Mouse (Mus musculus): ENCODE measurements at regions not wholly inside any gene's neighbourhood (a gene's known extent, or its start where the extent isn't known, plus 50 kb on each side); places are given as distances from the start of the nearest gene placed in this dataset.
"Not testable (repeated sequence)": the region's sequence is repeated elsewhere in the genome, so short reads cannot be mapped to it uniquely, and the experiment has no call there.

DNA sequence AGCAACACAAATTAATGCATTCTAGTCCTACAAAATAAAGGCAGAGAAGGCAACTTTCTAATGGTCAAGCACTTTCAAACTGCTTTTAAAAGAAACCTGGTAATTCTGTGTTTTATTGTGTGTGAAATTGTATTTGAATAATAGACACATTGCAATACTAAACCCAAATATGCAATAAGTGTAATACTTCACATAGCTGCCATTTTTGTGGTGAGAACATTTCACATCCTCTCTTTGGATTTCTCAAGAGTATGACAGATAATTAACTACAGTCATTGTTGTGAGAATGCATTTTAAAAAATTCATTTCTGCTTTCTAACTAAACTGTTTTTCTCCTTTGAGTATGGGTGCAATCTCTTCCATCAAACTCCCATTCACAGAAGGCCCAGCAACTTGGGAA lies 256.4 kb downstream of the Sema3d start:
- no peak for DNase-seq (ENCODE audit: extremely low spot score, low spot score)

DNA sequence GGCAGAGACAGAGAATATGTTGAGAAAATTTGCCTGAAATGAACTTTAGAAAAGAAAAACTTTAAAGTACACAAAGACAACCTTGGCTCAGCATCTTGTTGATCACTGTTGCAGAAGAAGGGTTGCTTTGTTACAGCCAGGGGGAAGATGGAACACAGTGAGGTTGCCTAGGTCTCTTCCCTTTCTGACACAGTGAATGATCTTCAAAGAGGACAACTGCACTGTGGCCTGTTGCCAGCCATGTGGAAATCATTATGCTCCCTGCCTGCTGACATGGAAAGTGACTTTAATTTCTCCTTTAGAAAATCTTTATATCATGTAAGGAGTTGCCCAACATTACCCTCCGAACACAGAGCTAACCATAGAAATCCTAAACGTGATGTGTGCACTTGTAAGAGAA lies 263.1 kb downstream of the Sema3d start:
- DNase-seq (ENCODE audit: extremely low spot score, low spot score), result no peak

DNA sequence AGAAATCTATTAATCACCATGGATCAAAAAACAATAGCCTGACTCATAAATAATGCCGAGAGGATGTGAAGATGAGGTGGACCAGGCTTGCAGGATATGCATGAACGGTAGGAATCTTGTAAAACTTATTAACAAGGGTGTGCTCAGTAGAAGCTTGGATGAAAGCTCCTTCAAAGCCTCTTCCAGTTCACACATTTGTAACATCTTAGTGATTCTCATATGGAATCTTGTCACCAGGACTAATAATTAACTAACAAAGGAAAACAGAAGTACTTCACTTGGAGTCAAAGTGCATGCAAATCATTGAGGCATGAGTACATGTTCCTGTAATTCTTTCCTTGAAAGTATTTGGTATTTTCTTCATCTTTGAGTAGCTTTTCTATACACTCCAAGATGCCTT lies 290.5 kb downstream of the Sema3d start:
- DNase-seq (ENCODE audit: extremely low spot score, low spot score), result no peak

DNA sequence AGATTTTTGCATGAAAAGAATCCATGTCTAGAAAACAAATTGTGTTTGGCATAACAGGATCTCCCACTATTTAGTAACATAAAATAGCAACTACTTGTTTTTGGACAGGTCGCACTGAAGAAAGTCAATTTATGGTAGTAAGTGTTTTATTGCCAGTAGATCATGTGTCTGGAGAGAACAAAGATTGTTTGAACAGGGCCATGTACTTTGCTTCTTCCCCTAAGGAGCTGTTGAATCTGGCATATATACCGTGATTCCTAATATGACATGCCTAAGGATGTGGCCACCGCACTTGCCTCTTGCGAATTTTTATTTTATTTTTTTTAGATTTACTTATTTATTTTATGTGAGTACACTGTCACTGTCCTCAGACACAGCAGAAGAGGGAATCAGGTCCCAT lies 290.9 kb downstream of the Sema3d start:
- no peak for DNase-seq (ENCODE audit: extremely low spot score, low spot score)

DNA sequence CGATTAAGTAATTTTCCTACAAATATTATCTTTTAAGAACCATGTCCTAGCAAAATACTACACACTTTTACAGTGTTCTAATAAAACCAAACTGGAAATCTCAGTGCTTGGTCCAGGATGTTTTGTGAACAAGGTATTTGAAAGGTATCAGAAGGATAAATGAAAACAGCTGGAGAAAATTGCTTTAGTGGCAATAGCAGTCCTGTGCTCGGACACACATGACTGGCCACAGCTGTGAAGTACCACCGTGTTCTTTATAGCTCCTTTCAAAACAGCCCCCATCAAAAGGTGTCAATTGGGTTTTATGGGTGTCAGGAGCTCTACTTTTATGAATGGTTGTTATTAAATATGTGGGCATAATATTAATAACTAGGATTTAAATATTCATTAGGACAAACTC lies 293.5 kb downstream of the Sema3d start:
- DNase-seq (ENCODE audit: extremely low spot score, low spot score), result no peak

DNA sequence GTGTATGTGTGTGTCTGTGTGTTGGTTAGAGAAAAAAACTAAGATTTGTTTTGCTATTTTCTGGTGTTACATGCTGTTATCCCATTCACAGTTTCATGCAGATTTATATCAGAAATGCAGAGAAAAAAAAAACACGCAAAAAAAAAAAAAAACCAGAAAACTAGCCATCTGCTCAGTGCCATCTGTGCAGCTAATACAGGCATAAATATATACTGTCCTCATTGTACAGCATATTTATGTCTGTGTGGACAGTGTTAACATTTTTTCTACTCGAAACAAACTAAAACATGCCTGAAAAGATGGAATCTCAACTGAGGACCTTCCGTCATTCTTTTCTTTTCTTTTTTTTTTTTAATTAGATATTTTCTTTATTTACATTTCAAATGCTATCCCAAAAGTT lies 331.7 kb downstream of the Sema3d start:
- DNase-seq (ENCODE audit: extremely low spot score, low spot score), result no peak

DNA sequence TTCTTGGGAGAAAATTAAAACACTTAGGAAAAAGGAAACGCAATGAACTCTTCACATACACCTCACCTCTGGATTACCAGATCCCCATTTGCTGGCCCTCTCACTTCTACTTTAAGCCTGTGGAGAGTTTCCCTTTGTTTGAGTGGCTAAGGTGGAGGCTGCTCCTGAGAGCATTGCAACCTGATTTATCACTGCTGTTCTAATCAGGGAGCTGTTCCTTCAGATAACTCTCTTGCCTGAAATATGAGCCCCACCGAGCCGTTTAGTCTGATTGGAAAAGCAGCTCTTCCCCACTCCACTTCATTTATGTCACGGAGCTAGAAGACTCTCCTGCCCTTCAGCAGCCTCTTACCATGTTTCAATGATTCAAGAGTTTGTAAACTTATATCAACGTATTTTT lies 368.3 kb downstream of the Sema3d start:
- peak; percentile 31 for DNase-seq (ENCODE audit: extremely low spot score, low spot score)

DNA sequence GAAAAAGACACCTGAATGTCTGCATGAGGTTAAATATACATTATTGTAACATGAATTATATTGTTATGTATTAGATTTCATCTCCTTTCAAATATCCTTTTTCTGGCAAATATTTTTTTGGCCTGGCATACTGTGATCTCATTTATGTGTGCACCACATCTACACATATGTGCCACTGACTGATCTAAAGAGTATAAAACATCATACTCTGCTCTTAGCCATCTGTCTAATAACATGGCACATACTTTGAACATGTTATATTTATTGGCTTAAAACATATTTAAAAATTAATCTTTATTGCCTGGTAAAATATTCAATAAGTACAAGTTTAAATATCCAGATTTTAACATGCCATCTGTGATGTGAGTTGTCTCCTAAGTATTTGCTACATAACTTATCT lies 365.6 kb upstream of the Sema3a start:
- no peak for DNase-seq (ENCODE audit: extremely low spot score, low spot score)

DNA sequence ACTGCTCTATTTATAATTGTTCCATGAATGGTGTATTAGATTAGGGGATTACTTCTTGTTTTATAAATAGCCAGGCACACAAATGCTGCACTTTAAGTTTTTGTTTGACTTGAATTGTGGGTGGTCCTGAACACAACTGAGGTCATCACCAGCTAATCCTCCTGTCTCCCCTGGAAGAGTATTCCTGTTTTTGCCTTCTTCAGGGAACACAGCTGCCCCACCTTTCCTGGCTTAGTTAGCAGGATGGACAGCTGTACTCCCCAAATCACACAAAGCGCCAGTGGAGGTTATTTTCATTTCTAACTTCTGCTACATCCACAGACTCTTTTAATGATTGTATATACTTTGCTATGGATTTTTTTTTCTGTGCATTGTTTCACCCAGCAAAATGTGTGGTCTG lies 357.8 kb upstream of the Sema3a start:
- DNase-seq (ENCODE audit: extremely low spot score, low spot score), result no peak

DNA sequence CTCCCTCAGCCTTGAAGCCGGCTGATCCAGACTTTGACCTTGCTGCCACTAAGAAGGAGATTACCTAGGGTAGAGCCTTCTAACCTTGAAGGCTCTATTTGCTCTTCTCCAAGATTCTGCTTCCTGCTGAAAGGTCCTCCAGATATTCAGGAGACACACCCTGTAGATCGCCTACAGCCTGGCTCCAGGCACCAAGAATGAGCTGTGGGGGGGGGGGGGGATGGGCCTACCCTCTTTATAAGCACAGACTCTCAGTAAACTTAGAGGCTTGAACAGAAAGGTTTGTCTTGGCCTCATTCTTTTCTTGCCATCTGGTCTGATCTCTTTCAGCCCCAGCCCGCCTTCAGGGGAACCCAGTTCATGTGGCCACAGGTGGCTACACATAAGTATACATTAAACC lies 342.5 kb upstream of the Sema3a start:
- DNase-seq (ENCODE audit: extremely low spot score, low spot score), result no peak

DNA sequence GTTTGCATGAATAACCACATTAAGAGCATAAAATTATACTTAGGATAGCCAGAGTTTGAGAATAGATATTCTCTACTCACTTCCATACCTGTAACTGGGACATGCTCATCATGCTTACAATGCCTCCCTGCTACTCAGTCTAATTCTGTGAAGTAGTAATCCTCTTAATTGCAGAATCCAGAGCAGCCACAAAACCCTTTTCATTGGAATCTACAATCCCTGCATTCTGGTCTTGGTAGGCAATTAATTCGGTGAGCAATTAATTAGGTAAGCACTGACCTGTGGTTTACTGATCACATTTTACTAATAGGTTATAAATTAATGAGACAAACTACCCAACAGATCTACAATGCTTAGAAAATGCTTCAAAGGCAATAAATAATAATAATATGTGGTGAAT lies 316.5 kb upstream of the Sema3a start:
- no peak for DNase-seq (ENCODE audit: extremely low spot score, low spot score)

DNA sequence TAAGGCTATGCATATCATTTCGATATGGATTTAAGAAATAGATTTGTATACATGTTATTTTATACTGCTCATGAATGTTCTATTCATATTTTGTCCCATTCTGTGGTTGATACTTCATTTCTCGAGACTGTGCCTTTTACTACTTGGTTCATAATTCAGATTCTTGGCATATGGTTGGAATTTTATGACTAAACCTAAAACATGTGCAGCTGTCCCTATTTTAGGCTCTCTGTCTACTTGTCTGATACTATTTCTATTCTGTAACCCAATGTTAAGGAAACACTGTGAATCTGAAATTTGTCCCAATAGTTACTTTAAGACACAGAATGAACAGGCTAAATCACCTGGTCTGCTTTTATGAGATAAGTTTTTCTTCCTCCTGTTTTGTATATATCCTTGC lies 315.3 kb upstream of the Sema3a start:
- DNase-seq (ENCODE audit: extremely low spot score, low spot score), result no peak

DNA sequence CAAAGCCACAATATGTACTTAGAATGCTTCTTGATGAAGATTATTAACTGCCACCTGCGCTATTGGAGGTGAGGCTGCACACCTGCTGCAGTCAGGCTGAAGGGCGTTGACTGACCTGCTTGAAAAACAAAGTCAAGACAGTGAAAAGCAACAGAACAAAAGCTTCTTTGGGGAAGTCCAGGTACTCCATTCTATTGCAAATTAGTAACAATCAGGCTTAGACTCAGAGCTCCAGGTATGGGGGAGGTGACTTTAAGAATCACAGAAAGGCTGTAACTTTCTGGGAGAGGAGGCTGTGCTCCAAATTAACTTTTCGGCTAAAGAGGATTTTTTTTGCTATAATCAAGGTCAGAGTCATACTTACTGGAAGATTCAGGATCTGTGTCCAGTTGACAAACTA lies 278.0 kb upstream of the Sema3a start:
- DNase-seq (ENCODE audit: extremely low spot score, low spot score), result not testable (repeated sequence)

DNA sequence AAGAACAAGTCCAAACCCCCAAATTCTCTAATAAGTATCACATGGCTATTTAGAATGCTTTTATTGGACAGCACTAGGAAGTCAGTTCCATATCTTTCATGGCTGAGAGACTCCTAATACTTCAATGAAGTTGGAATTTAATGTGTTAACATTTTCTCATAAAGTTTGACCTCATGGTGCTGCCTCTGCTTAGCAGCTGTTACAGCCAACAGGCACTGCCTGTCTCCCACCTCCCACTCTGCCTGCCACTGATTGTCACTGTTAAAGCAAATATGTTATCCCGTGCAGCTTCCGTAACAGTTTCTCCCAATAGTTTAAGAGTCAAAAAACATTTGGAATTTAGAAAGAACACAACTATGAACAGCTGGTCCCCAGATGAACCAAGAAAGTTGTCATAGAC lies 268.3 kb upstream of the Sema3a start:
- no peak for DNase-seq (ENCODE audit: extremely low spot score, low spot score)

DNA sequence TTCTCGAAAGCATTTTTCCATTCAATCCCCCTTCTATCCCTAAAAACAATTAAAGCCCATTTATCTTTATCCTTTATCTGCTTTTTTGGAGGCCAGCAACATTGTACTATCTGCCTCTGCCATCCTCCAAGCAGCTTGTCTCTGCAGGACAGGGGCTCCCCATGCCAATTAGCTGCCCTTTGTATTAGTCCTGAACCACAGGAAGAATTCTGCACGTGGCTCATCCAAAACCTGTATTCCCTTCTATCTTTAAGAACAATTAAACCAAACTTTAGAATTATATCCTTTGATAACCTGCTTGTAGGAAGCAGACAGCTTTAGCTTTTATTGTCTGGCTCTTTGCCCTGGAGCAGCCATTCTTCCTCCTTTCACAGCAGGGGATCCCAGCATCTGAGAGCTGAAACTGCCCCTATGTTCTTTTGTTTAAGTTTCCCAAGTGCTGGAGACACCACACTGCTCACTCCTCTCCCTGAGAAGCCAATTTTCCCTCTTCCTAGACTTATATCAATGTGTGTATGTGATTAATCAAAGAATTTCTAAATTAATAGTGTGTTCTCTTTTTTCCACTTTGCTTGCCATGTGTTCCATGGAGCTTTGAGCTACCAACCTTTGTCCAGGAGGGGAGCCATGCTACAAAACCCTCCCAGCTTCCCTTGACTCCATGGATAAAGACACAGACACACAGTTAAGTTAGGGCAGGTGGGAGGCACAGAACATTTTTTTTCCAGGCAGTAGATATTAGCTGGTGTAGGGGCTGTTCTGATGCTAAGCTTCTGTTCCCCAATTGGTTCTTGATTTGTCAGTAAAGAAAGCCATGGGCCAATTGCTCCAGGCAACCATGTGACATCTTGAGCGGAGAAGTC lies 256.6 kb upstream of the Sema3a start:
- no peak for DNase-seq (ENCODE audit: extremely low spot score, low spot score)

DNA sequence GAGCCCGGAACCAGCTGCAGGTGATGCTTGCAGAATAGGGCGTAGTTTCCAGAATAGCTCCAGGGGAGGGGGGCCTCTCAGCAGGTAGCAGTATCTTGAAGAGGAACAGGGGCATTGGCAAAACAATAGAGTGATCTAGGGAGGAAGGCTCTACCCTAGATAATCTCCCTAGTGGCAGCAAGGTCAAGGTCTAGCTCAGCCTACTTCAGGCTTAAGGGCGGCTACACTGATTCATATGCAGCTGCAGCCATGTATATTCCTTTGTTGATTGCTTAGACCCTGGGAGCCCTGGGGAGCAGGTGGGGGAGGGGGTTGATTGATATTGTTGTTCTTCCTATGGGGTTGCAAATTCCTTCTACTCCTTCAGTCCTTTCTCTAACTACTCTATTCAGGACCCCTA lies 252.3 kb upstream of the Sema3a start:
- no peak for DNase-seq (ENCODE audit: extremely low spot score, low spot score)

DNA sequence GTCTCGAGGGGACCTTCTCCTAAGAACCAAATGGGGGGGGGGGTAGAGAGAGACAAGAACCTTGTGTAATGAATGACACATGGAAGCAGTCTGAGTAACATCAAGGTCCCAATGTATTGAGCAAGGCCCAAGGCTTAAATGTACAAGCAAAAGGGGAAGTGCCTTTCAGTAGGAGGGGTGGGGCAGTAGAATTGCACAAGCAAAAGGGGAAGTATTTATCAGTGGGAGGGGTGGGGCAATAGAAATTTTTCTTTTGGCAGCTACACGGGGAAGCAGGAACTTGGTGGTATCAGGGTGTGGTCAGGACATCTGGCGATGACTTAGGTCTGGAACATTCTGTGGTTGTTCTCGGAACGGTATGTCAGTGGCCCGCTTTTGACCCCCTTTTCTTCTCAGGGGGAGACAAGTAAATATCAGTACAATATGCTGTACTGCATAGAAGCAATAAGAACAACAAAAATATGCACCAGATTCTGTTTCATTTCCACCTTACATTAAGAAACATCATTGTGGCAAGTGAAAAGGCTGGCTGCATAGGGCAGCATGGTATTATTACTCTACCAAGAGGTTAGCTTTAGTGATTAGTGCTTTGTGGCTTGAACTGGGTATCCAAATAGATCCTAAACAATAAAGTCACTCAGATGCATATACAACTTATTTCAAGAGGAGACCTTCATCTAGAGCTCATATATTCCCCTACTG lies 247.5 kb upstream of the Sema3a start:
- DNase-seq (ENCODE audit: extremely low spot score, low spot score), result no peak

DNA sequence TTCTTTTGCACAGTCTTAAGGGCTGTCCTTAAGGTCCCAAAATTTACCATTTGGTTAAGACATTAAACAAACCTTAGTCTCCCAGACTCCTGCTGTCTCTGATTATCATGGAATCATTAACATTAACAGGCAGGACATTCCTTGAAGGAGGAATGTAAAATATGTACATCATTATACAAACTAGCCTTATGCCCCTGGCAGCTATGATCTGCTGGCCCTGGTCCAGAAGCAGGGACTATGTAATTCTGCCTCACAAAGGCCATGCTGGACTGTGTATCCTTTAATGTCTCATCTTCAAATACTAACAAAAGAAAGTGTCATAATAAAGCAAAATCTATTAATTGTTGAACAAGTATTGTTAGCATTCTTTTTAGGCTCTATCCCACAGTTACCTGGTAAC lies 232.9 kb upstream of the Sema3a start:
- no peak for DNase-seq (ENCODE audit: extremely low spot score, low spot score)

DNA sequence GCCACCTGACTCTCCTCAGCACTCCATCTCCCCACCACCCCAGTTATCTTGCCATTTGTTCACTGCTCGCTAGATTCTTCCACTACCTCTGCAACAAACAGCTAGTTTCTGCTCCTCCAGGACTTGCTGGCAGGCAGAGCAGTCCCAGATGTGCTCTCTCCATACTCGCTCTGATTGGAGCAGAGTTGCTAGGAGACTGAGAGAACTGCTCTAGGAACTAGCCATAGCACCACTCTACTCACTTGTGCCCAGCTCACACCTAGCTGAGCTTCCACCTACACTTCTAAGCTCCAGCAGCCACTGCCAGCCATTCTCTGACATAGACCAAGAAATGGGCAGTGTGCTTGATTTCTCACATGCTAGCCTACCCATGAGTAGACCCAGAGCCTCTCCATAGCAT lies 230.6 kb upstream of the Sema3a start:
- no peak for DNase-seq (ENCODE audit: extremely low spot score, low spot score)

DNA sequence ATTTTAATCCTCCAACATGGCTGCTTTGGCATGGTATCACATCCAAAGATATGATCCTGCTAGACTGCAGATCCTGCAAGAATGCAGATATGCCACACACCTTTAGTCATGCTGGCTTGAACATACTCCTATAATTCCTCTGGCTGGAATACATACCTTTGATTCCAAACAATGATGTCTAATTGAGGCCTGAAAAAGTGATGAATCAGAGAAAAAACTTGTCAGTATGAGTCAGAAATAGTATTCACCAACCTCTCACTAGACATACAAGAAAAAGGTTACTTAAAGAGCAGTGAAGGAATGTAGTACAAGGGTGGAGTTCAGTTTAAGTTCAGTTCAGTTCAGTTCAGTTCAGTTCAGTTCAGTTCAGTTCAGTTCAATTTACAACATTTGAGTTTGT lies 214.5 kb upstream of the Sema3a start:
- DNase-seq (ENCODE audit: extremely low spot score, low spot score), result no peak

DNA sequence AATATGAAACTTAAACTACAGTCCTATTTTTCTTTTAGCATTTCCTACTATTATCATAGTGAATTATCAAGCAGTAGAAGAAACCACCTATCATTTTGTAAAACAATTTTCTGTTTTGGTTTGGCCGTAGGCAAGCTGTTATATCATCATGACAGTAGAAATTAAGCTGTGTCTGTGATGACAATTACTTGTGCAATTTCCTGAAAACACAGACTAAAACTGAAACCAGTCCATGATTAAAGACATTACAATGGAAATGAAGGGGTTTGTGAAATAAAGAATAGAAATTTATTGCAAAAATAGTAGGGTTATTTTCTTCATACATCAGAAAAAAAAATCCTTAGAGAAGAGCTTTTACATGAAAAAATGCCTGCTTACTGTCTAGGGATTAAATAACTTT lies 210.8 kb upstream of the Sema3a start:
- DNase-seq (ENCODE audit: extremely low spot score, low spot score), result no peak

DNA sequence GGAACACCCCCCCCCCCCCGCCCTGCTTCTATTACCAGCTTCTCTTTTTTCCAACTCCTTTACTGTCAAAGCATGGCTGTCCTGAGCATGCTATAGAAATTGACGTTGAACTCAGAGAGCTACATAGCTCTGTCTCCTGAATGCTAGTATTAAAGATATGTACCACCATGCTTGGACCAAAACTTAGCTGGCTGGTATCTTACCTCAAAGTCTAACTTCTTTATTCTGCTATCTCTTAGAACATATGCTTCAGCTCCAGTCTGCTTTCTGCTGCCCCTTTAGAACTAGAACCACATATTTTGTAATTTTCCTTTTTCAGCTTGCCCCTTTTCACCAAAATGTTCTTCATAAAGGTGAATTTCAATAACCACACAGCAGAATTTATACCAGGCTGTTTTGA lies 205.9 kb upstream of the Sema3a start:
- no peak for DNase-seq (ENCODE audit: extremely low spot score, low spot score)

DNA sequence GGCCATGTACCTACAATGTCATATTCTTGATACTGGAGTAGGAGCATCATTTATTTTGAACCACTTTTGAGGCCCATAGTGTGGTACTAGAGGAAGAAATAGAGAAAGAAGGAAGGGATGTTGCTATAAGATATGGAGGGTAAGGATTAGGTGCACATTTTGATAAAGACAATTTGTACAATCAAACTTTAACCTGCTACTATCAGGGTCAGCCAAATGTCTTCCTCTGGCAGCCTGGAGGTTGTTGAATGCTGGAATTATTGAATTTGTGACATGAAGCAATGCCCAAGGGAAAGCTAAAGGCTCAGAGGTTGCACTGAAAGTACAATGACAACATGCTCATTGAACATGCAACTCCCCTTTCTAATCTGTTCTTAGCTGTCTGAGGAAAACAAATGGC lies 202.3 kb upstream of the Sema3a start:
- no peak for DNase-seq (ENCODE audit: extremely low spot score, low spot score)
